Mouse (Mus musculus): Measurements from ENCODE around the gene Agxt. TPM values are rescaled to one million over a fixed set of nuclear protein-coding genes. Genes with fewer than 3 reads are reported as not detected.

Agxt gene
- polyA plus RNA-seq, 1 experiment from 2014 or later: not detected

GRCm38 (mm10) chr1:93150907-93151661 lies 16.0 kb downstream of the Agxt start:
- TF ChIP-seq CTCF (IDR thresholded peaks at IDR 0.05): no peak
- ChIA-PET CTCF (no interaction called here), POLR2A (no interaction called here)
- peaks cover 9% of the 10 kb centered on the region for H3K27me3 ChIP-seq
- no peak for DNase-seq (ENCODE audit: low read depth, low spot score)
- ATAC-seq: no peak
- in situ Hi-C loops (cut with MboI; ENCODE audit: low pct_unique_long_range_greater_than_20kb): no loop called here

GRCm38 (mm10) chr1:93157566-93157965 lies 22.5 kb downstream of the Agxt start:
- no peak for DNase-seq (ENCODE audit: low read depth, low spot score)
- CTCF ChIA-PET: no interaction called here
- POLR2A ChIA-PET: no interaction called here
- in situ Hi-C loops (cut with MboI; ENCODE audit: low pct_unique_long_range_greater_than_20kb): no loop called here
- ATAC-seq: no peak
- no peak for TF ChIP-seq CTCF (IDR thresholded peaks at IDR 0.05)
- no peaks in the 10 kb centered on the region for H3K27me3 ChIP-seq

- no peak for TF ChIP-seq CTCF (IDR thresholded peaks at IDR 0.05)
- H3K27me3 ChIP-seq: no peaks in the 10 kb centered on the region
- ChIA-PET POLR2A (no interaction called here), CTCF (no interaction called here)
- in situ Hi-C loops (cut with MboI; ENCODE audit: low pct_unique_long_range_greater_than_20kb): no loop called here
- DNase-seq (ENCODE audit: low read depth, low spot score) (no peak), ATAC-seq (no peak)
Measured at GRCm38 (mm10) chr1:93158916-93159315, 23.9 kb downstream of the Agxt start.

- POLR2A ChIA-PET: no interaction called here
- CTCF ChIA-PET: interaction anchor here (1.1 kb wide), 1 partner anchor 31 kb away, joined by 4 read pairs; no protein-coding TSS in a partner anchor
- TF ChIP-seq CTCF (IDR thresholded peaks at IDR 0.05): no peak
- ATAC-seq (peak; percentile 4), DNase-seq (ENCODE audit: low read depth, low spot score) (no peak)
- in situ Hi-C loops (cut with MboI; ENCODE audit: low pct_unique_long_range_greater_than_20kb): no loop called here
- no peaks in the 10 kb centered on the region for H3K27me3 ChIP-seq
Measured at GRCm38 (mm10) chr1:93159566-93160500, 24.8 kb downstream of the Agxt start.

GRCm38 (mm10) chr1:93160501-93161133 lies 25.6 kb downstream of the Agxt start, which contains the start of gene 2310007B03Rik:
TSS of gene 2310007B03Rik (minus strand) at chr1:93160948.
- ChIA-PET CTCF (interaction anchor here (1.1 kb wide), 1 partner anchor 32 kb away, joined by 4 read pairs; no protein-coding TSS in a partner anchor), POLR2A (no interaction called here)
- in situ Hi-C loops (cut with MboI; ENCODE audit: low pct_unique_long_range_greater_than_20kb): no loop called here
- no peaks in the 10 kb centered on the region for H3K27me3 ChIP-seq
- ATAC-seq: peak; percentile 40
- no peak for TF ChIP-seq CTCF (IDR thresholded peaks at IDR 0.05)
- DNase-seq (ENCODE audit: low read depth, low spot score): no peak

- ATAC-seq: no peak
- ChIA-PET POLR2A (no interaction called here), CTCF (no interaction called here)
- H3K27me3 ChIP-seq: no peaks in the 10 kb centered on the region
- DNase-seq (ENCODE audit: low read depth, low spot score): no peak
- TF ChIP-seq CTCF (IDR thresholded peaks at IDR 0.05): no peak
- in situ Hi-C loops (cut with MboI; ENCODE audit: low pct_unique_long_range_greater_than_20kb): no loop called here
Measured at GRCm38 (mm10) chr1:93161350-93161749, 26.3 kb downstream of the Agxt start.

GRCm38 (mm10) chr1:93161921-93162320 lies 26.9 kb downstream of the Agxt start:
- DNase-seq (ENCODE audit: low read depth, low spot score): no peak

GRCm38 (mm10) chr1:93162588-93162987 lies 27.5 kb downstream of the Agxt start:
- in situ Hi-C loops (cut with MboI; ENCODE audit: low pct_unique_long_range_greater_than_20kb): no loop called here
- no peaks in the 10 kb centered on the region for H3K27me3 ChIP-seq
- ATAC-seq: no peak
- ChIA-PET POLR2A (no interaction called here), CTCF (interaction anchor here (1.3 kb wide), 1 partner anchor 34 kb away, joined by 5 read pairs; no protein-coding TSS in a partner anchor)
- no peak for DNase-seq (ENCODE audit: low read depth, low spot score)
- no peak for TF ChIP-seq CTCF (IDR thresholded peaks at IDR 0.05)

More at GRCm38 (mm10) chr1:93161921-93162320, 26.9 kb downstream of the Agxt start:
- POLR2A ChIA-PET: no interaction called here
- no peak for TF ChIP-seq CTCF (IDR thresholded peaks at IDR 0.05)
- H3K27me3 ChIP-seq: no peaks in the 10 kb centered on the region
- CTCF ChIA-PET: no interaction called here
- in situ Hi-C loops (cut with MboI; ENCODE audit: low pct_unique_long_range_greater_than_20kb): no loop called here
- no peak for ATAC-seq

- ATAC-seq (no peak), DNase-seq (ENCODE audit: low read depth, low spot score) (no peak)
- CTCF ChIA-PET: no interaction called here
- no peaks in the 10 kb centered on the region for H3K27me3 ChIP-seq
- in situ Hi-C loops (cut with MboI; ENCODE audit: low pct_unique_long_range_greater_than_20kb): no loop called here
- no peak for TF ChIP-seq CTCF (IDR thresholded peaks at IDR 0.05)
- POLR2A ChIA-PET: no interaction called here
Measured at GRCm38 (mm10) chr1:93165447-93165846, 30.4 kb downstream of the Agxt start.

- ChIA-PET CTCF (no interaction called here), POLR2A (no interaction called here)
- no peak for DNase-seq (ENCODE audit: low read depth, low spot score)
- peak; percentile 8 for ATAC-seq
- no peaks in the 10 kb centered on the region for H3K27me3 ChIP-seq
- TF ChIP-seq CTCF (IDR thresholded peaks at IDR 0.05): no peak
- in situ Hi-C loops (cut with MboI; ENCODE audit: low pct_unique_long_range_greater_than_20kb): no loop called here
Measured at GRCm38 (mm10) chr1:93166346-93167079, 31.5 kb downstream of the Agxt start.

All from Patski (cell line).